Mouse (Mus musculus): ENCODE results near the gene Acoxl.

The Acoxl gene

GRCm38 (mm10) chr2:127897718-127898117, 59.0 kb downstream of the Acoxl start:
- DNase-seq (ENCODE audit: low spot score): no peak

DNA sequence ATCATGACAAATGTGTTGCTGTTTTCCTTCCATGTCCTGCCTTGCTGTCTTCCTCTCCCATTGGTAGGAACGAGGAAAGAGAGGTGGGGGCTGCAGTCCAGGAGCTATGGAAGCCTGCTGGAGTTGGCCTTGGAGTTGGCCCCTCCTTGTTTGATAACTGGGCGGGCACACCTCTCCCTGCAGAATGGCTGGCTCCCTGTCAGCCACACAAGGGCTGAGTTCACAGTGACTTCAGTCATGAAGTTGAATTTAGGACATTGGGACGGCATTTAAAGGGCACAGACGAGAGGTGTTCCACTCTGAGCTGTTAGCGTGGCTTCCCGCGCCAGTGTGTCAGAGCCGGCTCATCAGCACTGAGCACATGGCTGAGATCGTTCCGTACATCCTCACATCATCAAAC, 66.2 kb downstream of the Acoxl start:
- DNase-seq (ENCODE audit: low spot score): no peak

- DNase-seq (ENCODE audit: low spot score): no peak
Observed at GRCm38 (mm10) chr2:127906973-127907678, 68.5 kb downstream of the Acoxl start.

DNA sequence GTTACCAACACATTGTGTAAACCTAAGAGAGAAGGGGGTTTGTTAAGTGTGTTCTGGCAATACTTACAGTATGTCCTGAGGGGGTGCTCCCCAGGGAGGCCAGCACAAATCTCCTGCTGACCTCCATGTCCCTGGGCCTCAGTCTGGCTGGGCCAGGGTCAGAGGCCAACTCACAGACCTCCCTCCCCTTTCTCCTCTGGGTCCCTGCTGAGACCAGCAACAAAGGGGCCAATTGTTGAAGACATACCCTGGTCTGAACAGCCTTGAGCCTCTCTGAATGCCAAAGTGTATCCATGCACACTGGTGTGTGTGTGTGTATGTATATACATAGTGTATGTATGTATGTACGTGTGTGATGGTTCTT, 69.0 kb downstream of the Acoxl start:
- no peak for DNase-seq (ENCODE audit: low spot score)

GRCm38 (mm10) chr2:127908881-127909280, 70.2 kb downstream of the Acoxl start:
- DNase-seq (ENCODE audit: low spot score): no peak

DNA sequence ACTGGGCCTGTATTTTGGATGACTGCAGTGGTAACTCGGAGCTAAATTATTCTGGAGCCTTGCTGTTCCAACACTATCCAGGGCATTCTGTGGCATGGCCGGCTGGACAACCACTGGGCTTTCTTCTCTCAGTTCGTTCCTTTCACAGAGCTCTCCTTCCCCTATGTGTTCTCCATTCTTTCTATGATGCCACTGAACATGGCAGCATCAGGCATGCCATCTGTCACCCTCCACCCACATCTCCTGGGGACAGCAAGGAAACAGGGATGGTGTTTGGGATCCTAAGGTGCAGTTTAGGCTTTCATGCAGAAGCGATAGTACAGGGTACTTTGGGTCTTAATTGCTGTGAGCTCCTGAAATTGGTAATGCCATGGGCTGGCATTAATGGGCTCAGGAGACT, 71.1 kb downstream of the Acoxl start:
- DNase-seq (ENCODE audit: low spot score): no peak

- no peak for DNase-seq (ENCODE audit: low spot score)
Observed at GRCm38 (mm10) chr2:127911579-127911978, 72.9 kb downstream of the Acoxl start.

- DNase-seq (ENCODE audit: low spot score): no peak
Observed at GRCm38 (mm10) chr2:127914047-127914446, 75.4 kb downstream of the Acoxl start.

DNA sequence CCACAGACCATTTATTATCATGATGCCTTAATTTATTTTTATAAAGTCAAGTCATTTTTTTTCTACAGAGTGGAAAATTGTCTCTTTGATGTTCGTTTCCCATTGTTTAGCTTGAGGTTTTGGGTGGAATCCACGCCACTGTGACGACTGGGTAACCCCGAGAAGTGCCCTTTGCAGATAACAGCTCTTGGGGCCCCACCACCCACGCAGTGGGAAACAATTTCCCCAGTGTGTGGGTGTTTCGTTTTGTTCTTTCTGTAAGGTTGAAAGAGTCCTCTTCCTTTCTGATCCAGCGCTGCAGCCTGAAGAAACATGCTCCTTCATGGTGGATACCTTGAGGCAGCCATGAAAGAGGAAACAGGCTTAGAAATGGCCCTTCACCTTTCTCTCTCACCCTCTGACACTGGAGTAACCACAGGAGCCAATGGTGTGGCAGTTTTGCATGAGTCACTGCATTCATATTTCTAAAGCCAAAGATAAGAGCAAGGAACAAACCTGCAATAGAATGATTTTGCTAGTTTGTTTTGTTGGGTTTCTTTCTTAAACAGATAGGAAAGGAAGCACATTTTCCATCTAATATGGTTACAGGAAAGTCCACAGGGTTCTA, 78.2 kb downstream of the Acoxl start:
- DNase-seq (ENCODE audit: low spot score): no peak

- no peak for DNase-seq (ENCODE audit: low spot score)
Observed at GRCm38 (mm10) chr2:127919740-127920139, 81.1 kb downstream of the Acoxl start.

- DNase-seq (ENCODE audit: low spot score): no peak
Observed at GRCm38 (mm10) chr2:127922036-127922901, 83.6 kb downstream of the Acoxl start.

GRCm38 (mm10) chr2:127923077-127923680, 84.5 kb downstream of the Acoxl start:
- DNase-seq (ENCODE audit: low spot score): no peak

GRCm38 (mm10) chr2:127926679-127927324, 88.1 kb downstream of the Acoxl start:
- DNase-seq (ENCODE audit: low spot score): no peak

GRCm38 (mm10) chr2:127927452-127928273, 89.0 kb downstream of the Acoxl start:
- no peak for DNase-seq (ENCODE audit: low spot score)

DNA sequence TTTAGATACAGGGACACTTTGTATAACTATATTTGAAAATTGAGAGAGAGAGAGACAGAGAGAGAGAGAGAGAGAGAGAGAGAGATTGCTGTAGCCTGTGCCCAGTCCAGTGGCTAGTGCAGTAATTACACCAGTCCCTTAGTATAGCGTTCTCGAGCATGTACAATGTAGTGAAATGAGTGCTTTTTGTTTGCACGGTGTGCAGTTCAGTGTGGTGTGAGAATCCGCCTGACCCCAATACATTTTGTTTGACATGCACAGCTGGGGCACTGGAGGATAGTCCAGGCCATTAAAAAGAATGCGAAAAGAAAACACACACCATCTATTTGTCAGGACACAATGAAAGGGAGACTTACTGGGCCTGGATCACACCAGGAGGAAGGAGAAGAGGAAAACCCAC, 89.6 kb downstream of the Acoxl start:
- DNase-seq (ENCODE audit: low spot score): no peak

DNA sequence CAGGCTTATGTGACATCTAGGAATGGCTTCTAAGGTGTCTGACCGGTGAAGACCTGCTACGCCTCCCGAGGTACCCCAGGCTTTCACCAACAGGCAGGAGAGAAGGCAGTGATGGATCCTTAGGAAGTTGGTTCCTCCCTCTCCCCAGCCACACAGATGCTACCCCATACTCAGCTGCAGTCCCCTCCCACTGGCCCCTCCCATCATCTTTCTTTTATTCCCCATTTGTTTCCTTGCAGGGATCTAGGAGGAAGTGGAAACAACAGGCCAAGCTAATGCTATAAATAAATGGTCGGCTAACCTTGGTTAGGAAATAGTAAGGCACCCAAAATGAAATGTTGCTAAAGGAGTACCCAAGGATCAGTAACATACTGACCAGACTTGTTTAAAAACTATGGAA, 90.2 kb downstream of the Acoxl start:
- no peak for DNase-seq (ENCODE audit: low spot score)

DNA sequence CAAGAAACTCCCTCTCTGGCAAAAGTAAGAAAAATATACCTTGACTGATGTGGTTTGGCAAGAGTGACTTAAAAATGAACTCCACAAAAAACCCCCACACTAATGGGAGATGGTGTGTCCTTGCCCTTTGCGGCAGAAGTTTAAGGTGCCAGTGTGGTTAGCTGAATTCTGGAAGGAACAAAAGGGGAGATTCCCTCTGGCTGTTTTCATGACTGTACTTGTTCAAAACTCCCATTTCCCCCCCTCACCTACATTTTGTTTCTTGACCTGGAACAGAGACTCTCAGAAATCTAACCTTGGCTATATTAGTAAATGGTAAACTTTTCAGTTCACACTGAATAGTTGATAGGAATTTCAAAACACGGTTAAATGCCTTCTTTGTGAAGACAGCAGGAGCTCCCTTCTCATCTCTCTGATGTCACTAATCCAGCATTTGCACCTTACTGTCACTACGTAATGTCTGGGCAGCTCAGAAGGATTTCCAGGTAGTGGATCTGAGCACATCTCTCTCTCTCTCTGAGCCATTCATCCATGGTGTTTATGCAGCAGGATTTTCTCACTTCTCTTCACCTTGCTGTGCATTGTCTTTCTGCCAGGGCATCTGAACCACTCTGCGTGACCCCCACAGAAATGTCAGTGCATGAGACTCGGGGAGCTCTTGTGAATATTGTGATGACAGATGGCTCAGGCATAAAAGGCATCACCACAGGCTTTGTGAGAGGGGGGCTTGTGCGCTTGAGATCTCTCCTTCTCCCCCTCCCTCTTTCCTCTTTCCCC, 91.5 kb downstream of the Acoxl start:
- DNase-seq (ENCODE audit: low spot score): no peak

- no peak for DNase-seq (ENCODE audit: low spot score)
Observed at GRCm38 (mm10) chr2:127931576-127931975, 92.9 kb downstream of the Acoxl start.

GRCm38 (mm10) chr2:127933531-127933931, 94.9 kb downstream of the Acoxl start:
- no peak for DNase-seq (ENCODE audit: low spot score)

GRCm38 (mm10) chr2:127937079-127937478, 98.4 kb downstream of the Acoxl start:
- DNase-seq (ENCODE audit: low spot score): no peak

Measured in ovary, postnatal 36 days (tissue).